ENCODE assay signal across 9 mouse cellular contexts in the genomic region with DNA sequence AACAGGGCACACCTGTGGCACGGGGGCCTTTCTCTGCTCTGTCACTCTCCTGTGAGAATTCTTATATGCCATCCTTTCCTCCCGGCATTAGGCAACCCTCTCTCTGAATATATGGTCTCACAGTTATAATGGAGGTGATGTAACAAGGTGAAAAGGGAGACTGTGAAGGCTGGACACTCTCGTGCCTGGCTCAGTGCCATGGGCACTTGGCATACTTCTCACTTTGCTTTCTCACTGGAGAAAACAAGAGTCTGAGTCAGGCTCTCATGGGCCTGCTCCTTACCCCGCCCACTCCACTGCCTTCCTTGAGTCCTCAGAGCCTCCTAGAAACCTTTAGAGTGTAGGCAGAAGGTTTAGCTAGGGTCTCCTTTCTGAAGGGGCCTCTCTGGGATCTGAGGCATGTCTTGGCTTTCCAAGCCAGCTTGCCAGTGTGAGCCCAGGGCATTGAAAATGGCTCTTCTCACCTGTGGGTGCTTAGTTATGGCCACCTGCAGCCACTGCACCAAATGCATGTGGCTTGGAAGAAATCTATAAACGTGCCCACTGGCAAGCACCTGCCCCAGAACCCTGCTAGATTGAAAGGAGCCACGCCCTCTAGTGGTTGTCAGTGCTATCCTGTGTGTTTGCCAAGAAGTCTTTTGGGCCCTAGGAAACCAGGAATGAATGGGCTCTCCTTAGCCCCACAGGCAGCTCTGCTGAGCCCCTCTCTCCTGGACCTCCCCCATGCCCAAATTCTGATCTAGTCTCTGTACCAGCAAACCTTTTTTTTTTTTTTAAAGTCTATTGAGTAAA. TPM values are rescaled to one million over a fixed set of nuclear protein-coding genes. Genes with fewer than 3 reads are reported as not detected.
DNase-seq lines count a peak whose midpoint lies in the region; ATAC-seq and TF ChIP-seq lines count a peak whose summit lies in the region.
"Had no signal": no experiment of that assay in that cellular context is flagged by ENCODE, and none has a peak within 500 bp of the region (broad histone marks: within the 10 kb centered on the region; RNA-seq: fewer than 3 reads in every experiment).

No protein-coding gene starts in this region.

- intact Hi-C loops in gastrocnemius, adult 2 months (cut with DNase I): no loop called here

- H3K36me3 ChIP-seq in thymus, adult 2 months (ENCODE audit: control insufficient read depth, insufficient read depth, low read length): no peaks in the 10 kb centered on the region
- H3K36me3 ChIP-seq in midbrain, postnatal 0 days (ENCODE audit: insufficient read depth, low read length): no peaks in the 10 kb centered on the region

- peaks cover 15% of the 10 kb centered on the region for H3K4me1 ChIP-seq in thymus, adult 2 months (replicated peaks; ENCODE audit: control insufficient read depth, insufficient read depth, low read length)
- H3K4me1 ChIP-seq in midbrain, postnatal 0 days (ENCODE audit: insufficient read depth, low read length): peaks cover 13% of the 10 kb centered on the region

- WGBS in thymus, adult 2 months: 65% methylated on average over 6 of the region's 6 CpGs
- 57% methylated on average over 6 of the region's 6 CpGs for whole genome bisulfite sequencing in midbrain, postnatal 0 days

- ATAC-seq in midbrain, postnatal 0 days (ENCODE audit: low FRiP score): no peak

- H3K4me2 ChIP-seq in midbrain, postnatal 0 days (ENCODE audit: low read depth, low read length, poor library complexity, severe bottlenecking): no peak overlapping the region

- DNase-seq in gastrocnemius, adult 2 months: no peak
- no peak for DNase-seq in gastrocnemius, postnatal 25 days
- peak; percentile 35 for DNase-seq in thymus, adult 2 months
- no peak for DNase-seq in thymus, adult 18-20 months
- peak; percentile 28 for DNase-seq in fat pad, adult 2 months (ENCODE audit: extremely low read depth, low read depth, low spot score)
- DNase-seq in midbrain, postnatal 0 days (ENCODE audit: low spot score): peak; percentile 65
- DNase-seq in testis, postnatal 14 days (ENCODE audit: low spot score): no peak
- no peak for DNase-seq in Muller cell, postnatal 12 days (ENCODE audit: inconsistent ontology term)

- no peaks in the 10 kb centered on the region for H3K9me3 ChIP-seq in midbrain, postnatal 0 days (ENCODE audit: low read length)

- no peak overlapping the region for H3K27ac ChIP-seq in gastrocnemius, adult 2 months
- no peak overlapping the region for H3K27ac ChIP-seq in thymus, adult 2 months (ENCODE audit: control insufficient read depth, insufficient read depth, low read length)
- no peak overlapping the region for H3K27ac ChIP-seq in midbrain, postnatal 0 days (ENCODE audit: low read depth, low read length)
- H3K27ac ChIP-seq: macrophage had no signal

- TF ChIP-seq CTCF in gastrocnemius, adult 2 months (IDR thresholded peaks at IDR 0.05): peak; percentile 45
- TF ChIP-seq CTCF in thymus, adult 2 months (IDR thresholded peaks at IDR 0.05; ENCODE audit: borderline replicate concordance, control insufficient read depth, extremely low read depth, insufficient read depth, low read length, poor library complexity): 0 out of 2 replicates have a peak, but pooled peaks have one; percentile 38
- TF ChIP-seq CTCF in midbrain, postnatal 0 days (IDR thresholded peaks at IDR 0.05): peak; percentile 58

- no peak overlapping the region for H3K9ac ChIP-seq in midbrain, postnatal 0 days (replicated peaks; ENCODE audit: low read length, poor library complexity, severe bottlenecking)

- TF ChIP-seq POLR2A in thymus, adult 2 months (IDR thresholded peaks at IDR 0.05; ENCODE audit: control insufficient read depth, extremely low read depth, insufficient read depth, low read length, poor library complexity): no peak

- H3K4me3 ChIP-seq in gastrocnemius, adult 2 months: no peak overlapping the region
- H3K4me3 ChIP-seq in thymus, adult 2 months (ENCODE audit: control insufficient read depth, insufficient read depth, low read length): no peak overlapping the region
- H3K4me3 ChIP-seq in midbrain, postnatal 0 days (ENCODE audit: low read depth, low read length): no peak overlapping the region

- no peaks in the 10 kb centered on the region for H3K27me3 ChIP-seq in thymus, adult 2 months (ENCODE audit: control insufficient read depth, insufficient read depth, low read length)
- H3K27me3 ChIP-seq in midbrain, postnatal 0 days (ENCODE audit: insufficient read depth, low read length): no peaks in the 10 kb centered on the region

RNA-seq across cellular contexts. Expression of a gene that starts 2.8 kb away (rescaled TPM):
- under 1 TPM; 0.53 to 0.54 TPM for total RNA-seq in gastrocnemius, adult 2 months (2021)
- total RNA-seq in gastrocnemius, postnatal 25 days (2021): under 1 TPM; 0.31 to 0.35 TPM
- polyA plus RNA-seq in thymus, adult 2 months (2012; rRNA removed): 0.59 and 0.64 TPM in 2 replicates
- 9.9 and 11.4 TPM in 2 replicates for total RNA-seq in midbrain, postnatal 0 days (2014; rRNA removed)
- polyA plus RNA-seq in midbrain, postnatal 0 days (2015; fragmentation: Nextera tagmentation; extraction: Ambion mirVana): 9.8 and 11.9 TPM in 2 replicates
- polyA plus RNA-seq: macrophage had no signal

RNA-seq across cellular contexts. Expression of a gene that starts 51.7 kb away (rescaled TPM):
- 100 to 1,000 TPM; 261 to 294 TPM for total RNA-seq in gastrocnemius, adult 2 months (2021)
- total RNA-seq in gastrocnemius, postnatal 25 days (2021): 100 to 1,000 TPM; 227 to 252 TPM
- polyA plus RNA-seq in thymus, adult 2 months (2012; rRNA removed): 37.5 and 49.3 TPM in 2 replicates
- 1.4 and 5.1 TPM in 2 replicates for total RNA-seq in midbrain, postnatal 0 days (2014; rRNA removed)
- 5.9 and 6.2 TPM in 2 replicates for polyA plus RNA-seq in midbrain, postnatal 0 days (2015; fragmentation: Nextera tagmentation; extraction: Ambion mirVana)

Comparison
In these comparisons a context has a peak if more than half of its experiments do, and no peak if none do; other contexts are left out.
1. DNase-seq: peak in thymus, adult 2 months (single experiment), fat pad, adult 2 months (single experiment) and midbrain, postnatal 0 days (single experiment); none in gastrocnemius, adult 2 months (single experiment), gastrocnemius, postnatal 25 days (single experiment), thymus, adult 18-20 months (0 of 2), testis, postnatal 14 days (single experiment) and Muller cell, postnatal 12 days (single experiment).
2. RNA of a gene that starts 51.7 kb away (total RNA-seq): 261 to 294 TPM in gastrocnemius, adult 2 months and 227 to 252 TPM in gastrocnemius, postnatal 25 days; 1.4 to 5.1 TPM in midbrain, postnatal 0 days; every median in the first group is over 10 times any median in the second.
3. Peak in every context shown above with its lines, with median percentiles within 50 percentile points of each other: CTCF ChIP-seq.